Mouse (Mus musculus) granulocyte monocyte progenitor cell, adult 5-6 weeks (primary cell): ENCODE results near the gene Atp6v0a4. TPM values are rescaled to one million over a fixed set of nuclear protein-coding genes. Genes with fewer than 3 reads are reported as not detected.

ENCODE experiments used
- ATAC-seq: replicated peaks from 2 replicates; pipeline ENCODE4 v1.8.0; 2016; ENCODE audit warnings: mild to moderate bottlenecking, moderate TSS enrichment, inconsistent platforms; ENCODE audit not compliant: poor library complexity, severe bottlenecking
- total RNA-seq, 2 experiments: library from RNA; stranded (forward) in 1 of 2; stranded (reverse) in 1 of 2; fragments of 200-712, 200-1000 nt in 1 of 2; fragments of >200 nt in 1 of 2; fragmentation: Nextera tagmentation in 1 of 2; gene quantifications; 2 replicates each; pipeline ENCODE4 v1.2.3; 2014 to 2017

The Atp6v0a4 gene
- total RNA-seq, 2 experiments from 2014 or later: not detected

GRCm38 (mm10) chr6:38128115-38128514 lies 3.7 kb upstream of the Atp6v0a4 start:
- ATAC-seq: no peak

GRCm38 (mm10) chr6:38125462-38125861 lies 1.1 kb upstream of the Atp6v0a4 start:
- no peak for ATAC-seq

GRCm38 (mm10) chr6:38124882-38125281 lies 496 bp upstream of the Atp6v0a4 start:
- ATAC-seq: no peak

- no peak for ATAC-seq
Measured at GRCm38 (mm10) chr6:38123471-38124206, 747 bp downstream of the Atp6v0a4 start.

- ATAC-seq: no peak
Measured at GRCm38 (mm10) chr6:38122791-38123190, 1.6 kb downstream of the Atp6v0a4 start.

- no peak for ATAC-seq
Measured at GRCm38 (mm10) chr6:38121843-38122242, 2.5 kb downstream of the Atp6v0a4 start.

- no peak for ATAC-seq
Measured at GRCm38 (mm10) chr6:38120681-38121371, 3.6 kb downstream of the Atp6v0a4 start.

GRCm38 (mm10) chr6:38118341-38118740 lies 6.0 kb downstream of the Atp6v0a4 start:
- ATAC-seq: no peak

GRCm38 (mm10) chr6:38116107-38116770 lies 8.1 kb downstream of the Atp6v0a4 start:
- ATAC-seq: no peak

- ATAC-seq: no peak
Measured at GRCm38 (mm10) chr6:38110859-38111258, 13.5 kb downstream of the Atp6v0a4 start.

- ATAC-seq: no peak
Measured at GRCm38 (mm10) chr6:38109871-38110270, 14.5 kb downstream of the Atp6v0a4 start.

- no peak for ATAC-seq
Measured at GRCm38 (mm10) chr6:38109160-38109795, 15.1 kb downstream of the Atp6v0a4 start, which contains the start of gene Tmem213. Gene Tmem213, plus strand, starts transcription at chr6:38109255.

GRCm38 (mm10) chr6:38108449-38108848 lies 15.9 kb downstream of the Atp6v0a4 start:
- ATAC-seq: no peak

GRCm38 (mm10) chr6:38105924-38106323 lies 18.5 kb downstream of the Atp6v0a4 start:
- ATAC-seq: no peak

GRCm38 (mm10) chr6:38103775-38104174 lies 20.6 kb downstream of the Atp6v0a4 start:
- ATAC-seq: no peak

GRCm38 (mm10) chr6:38102216-38102795 lies 22.1 kb downstream of the Atp6v0a4 start:
- no peak for ATAC-seq

- ATAC-seq: no peak
Measured at GRCm38 (mm10) chr6:38096961-38097370, 27.4 kb downstream of the Atp6v0a4 start.

- no peak for ATAC-seq
Measured at GRCm38 (mm10) chr6:38094701-38095100, 29.7 kb downstream of the Atp6v0a4 start.

GRCm38 (mm10) chr6:38092539-38092938 lies 31.8 kb downstream of the Atp6v0a4 start:
- ATAC-seq: no peak
